Mouse (Mus musculus) gastrocnemius, adult 2 months (tissue): ENCODE measurements around the gene Caskin2. TPM values are rescaled to one million over a fixed set of nuclear protein-coding genes. Genes with fewer than 3 reads are reported as not detected.

Experiments used
- DNase-seq: peaks from one replicate; pipeline ENCODE4 v3.0.0; 2022
- H3K27ac ChIP-seq: fragments of 200-600 bp; 2 replicates; pipeline ENCODE4 v1.8.1; 2022; ENCODE audit warnings: mild to moderate bottlenecking
- H3K4me3 ChIP-seq: fragments of 200-600 bp; 2 replicates; pipeline ENCODE4 v1.8.1; 2022; ENCODE audit warnings: mild to moderate bottlenecking, moderate library complexity
- CTCF ChIP-seq: fragments of 200-600 bp; IDR thresholded peaks from 2 replicates; pipeline ENCODE4 v1.8.1; 2022; ENCODE audit warnings: antibody characterized with exemption, mild to moderate bottlenecking, moderate library complexity
- intact Hi-C: fragments of 180-260 bp; cut with DNase I; formaldehyde crosslinking; loops from one replicate; pipeline ENCODE4 v1.15.1; 2025
- total RNA-seq, 2 experiments: library from RNA; stranded (reverse); gene quantifications; 2 replicates each; pipeline ENCODE4 v1.2.3; 2021

Caskin2 gene
- total RNA-seq, 2 experiments from 2014 or later: 14.5 to 19.2 TPM

GRCm38 (mm10) chr11:115810377-115810776 lies 3.1 kb downstream of the Caskin2 start:
- no peak for TF ChIP-seq CTCF
- no peak for DNase-seq
- intact Hi-C loops: loop anchor here (5.0 kb wide), 2 partner anchors 163 to 178 kb away; no protein-coding TSS in a partner anchor
- Histone ChIP-seq H3K27ac (peak overlapping the region; percentile 92), H3K4me3 (peak overlapping the region; percentile 91)

- no peak for TF ChIP-seq CTCF
- H3K27ac ChIP-seq: peak overlapping the region; percentile 92
- intact Hi-C loops: no loop called here
- peak overlapping the region; percentile 91 for H3K4me3 ChIP-seq
- DNase-seq: no peak
Observed at GRCm38 (mm10) chr11:115809311-115809781, 4.1 kb downstream of the Caskin2 start.

GRCm38 (mm10) chr11:115808696-115809310 lies 4.6 kb downstream of the Caskin2 start:
- Histone ChIP-seq H3K4me3 (peak overlapping the region; percentile 91), H3K27ac (peak overlapping the region; percentile 92)
- intact Hi-C loops: no loop called here
- no peak for DNase-seq
- TF ChIP-seq CTCF: no peak

- peak overlapping the region; percentile 91 for H3K4me3 ChIP-seq
- no peak for DNase-seq
- TF ChIP-seq CTCF: no peak
- peak overlapping the region; percentile 92 for H3K27ac ChIP-seq
- intact Hi-C loops: no loop called here
Observed at GRCm38 (mm10) chr11:115807971-115808370, 5.5 kb downstream of the Caskin2 start.

- TF ChIP-seq CTCF: no peak
- intact Hi-C loops: no loop called here
- Histone ChIP-seq H3K27ac (peak overlapping the region; percentile 92), H3K4me3 (peak overlapping the region; percentile 91)
- no peak for DNase-seq
Observed at GRCm38 (mm10) chr11:115807306-115807705, 6.1 kb downstream of the Caskin2 start.

GRCm38 (mm10) chr11:115806154-115806553 lies 7.3 kb downstream of the Caskin2 start:
- Histone ChIP-seq H3K4me3 (peak overlapping the region; percentile 91), H3K27ac (peak overlapping the region; percentile 92)
- TF ChIP-seq CTCF: no peak
- intact Hi-C loops: no loop called here
- no peak for DNase-seq

- no peak overlapping the region for H3K4me3 ChIP-seq
- TF ChIP-seq CTCF: no peak
- DNase-seq: no peak
- no peak overlapping the region; the same call in 1 of the 2 replicates for H3K27ac ChIP-seq
- intact Hi-C loops: no loop called here
Observed at GRCm38 (mm10) chr11:115805005-115805404, 8.4 kb downstream of the Caskin2 start.

- intact Hi-C loops: no loop called here
- DNase-seq: no peak
Observed at GRCm38 (mm10) chr11:115803072-115803709, 10.2 kb downstream of the Caskin2 start.

GRCm38 (mm10) chr11:115800981-115801380 lies 12.5 kb downstream of the Caskin2 start:
- H3K27ac ChIP-seq: no peak overlapping the region
- DNase-seq: no peak
- no peak for TF ChIP-seq CTCF
- intact Hi-C loops: no loop called here
- no peak overlapping the region for H3K4me3 ChIP-seq

More at GRCm38 (mm10) chr11:115803072-115803709, 10.2 kb downstream of the Caskin2 start:
- H3K27ac ChIP-seq: no peak overlapping the region
- TF ChIP-seq CTCF: no peak
- H3K4me3 ChIP-seq: no peak overlapping the region

- DNase-seq: no peak
- no peak overlapping the region for H3K4me3 ChIP-seq
- H3K27ac ChIP-seq: no peak overlapping the region
- no peak for TF ChIP-seq CTCF
- intact Hi-C loops: no loop called here
Observed at GRCm38 (mm10) chr11:115797665-115798064, 15.8 kb downstream of the Caskin2 start.

GRCm38 (mm10) chr11:115796898-115797297 lies 16.5 kb downstream of the Caskin2 start:
- intact Hi-C loops: no loop called here
- no peak for TF ChIP-seq CTCF
- no peak for DNase-seq
- Histone ChIP-seq H3K27ac (no peak overlapping the region; the same call in 1 of the 2 replicates), H3K4me3 (no peak overlapping the region)

GRCm38 (mm10) chr11:115792353-115792752 lies 21.1 kb downstream of the Caskin2 start:
- no peak for TF ChIP-seq CTCF
- intact Hi-C loops: no loop called here

GRCm38 (mm10) chr11:115791919-115792318 lies 21.5 kb downstream of the Caskin2 start:
- DNase-seq: no peak
- no peak for TF ChIP-seq CTCF
- intact Hi-C loops: no loop called here
- Histone ChIP-seq H3K27ac (no peak overlapping the region), H3K4me3 (no peak overlapping the region)

More at GRCm38 (mm10) chr11:115792353-115792752, 21.1 kb downstream of the Caskin2 start:
- no peak for DNase-seq
- no peak overlapping the region for H3K27ac ChIP-seq
- H3K4me3 ChIP-seq: no peak overlapping the region
